ENCODE assay signal across 27 mouse cellular contexts in the genomic region with DNA sequence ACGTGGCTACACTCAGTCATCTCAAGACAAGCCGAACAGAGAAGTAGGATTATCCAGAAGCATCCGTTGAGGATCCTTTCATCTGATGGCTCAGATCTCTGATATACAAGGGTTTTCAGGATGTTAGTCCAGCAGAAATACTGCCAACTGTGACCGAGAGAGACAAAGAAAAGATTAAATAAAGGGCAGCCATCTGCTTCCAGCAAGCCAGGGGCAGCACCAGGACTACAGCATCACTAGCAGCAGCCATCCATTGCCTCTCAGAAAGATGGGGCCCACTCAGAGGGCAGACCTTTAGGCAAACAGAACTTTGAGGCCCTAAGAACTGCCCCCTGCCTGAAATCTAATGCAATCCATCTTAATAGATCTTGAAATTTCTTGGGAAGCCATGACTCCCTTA.
DNase-seq lines count a peak whose midpoint lies in the region; ATAC-seq and TF ChIP-seq lines count a peak whose summit lies in the region.
"Had no signal": no experiment of that assay in that cellular context is flagged by ENCODE, and none has a peak within 500 bp of the region (broad histone marks: within the 10 kb centered on the region; RNA-seq: fewer than 3 reads in every experiment).

No protein-coding gene starts in this region.

- no peak overlapping the region for H3K4me3 ChIP-seq in heart, embryonic 10.5 days
- H3K4me3 ChIP-seq in midbrain, embryonic 11.5 days (ENCODE audit: low read depth, low read length): no peak overlapping the region
- no peak overlapping the region for H3K4me3 ChIP-seq in midbrain, postnatal 0 days (ENCODE audit: low read depth, low read length)
- H3K4me3 ChIP-seq: embryonic facial prominence, embryonic 10.5 days; embryonic facial prominence, embryonic 13.5 days; forebrain, embryonic 10.5 days; forebrain, embryonic 13.5 days; hindbrain, embryonic 13.5 days had no signal

- no peak overlapping the region for H3K4me2 ChIP-seq in midbrain, embryonic 11.5 days
- no peak overlapping the region for H3K4me2 ChIP-seq in midbrain, postnatal 0 days (ENCODE audit: low read depth, low read length, poor library complexity, severe bottlenecking)
- H3K4me2 ChIP-seq: embryonic facial prominence, embryonic 13.5 days; forebrain, embryonic 13.5 days; hindbrain, embryonic 13.5 days had no signal

- no peak overlapping the region for H3K27ac ChIP-seq in heart, embryonic 10.5 days
- no peak overlapping the region for H3K27ac ChIP-seq in midbrain, embryonic 11.5 days (ENCODE audit: low read depth, low read length)
- H3K27ac ChIP-seq in midbrain, postnatal 0 days (ENCODE audit: low read depth, low read length): no peak overlapping the region
- H3K27ac ChIP-seq: embryonic facial prominence, embryonic 10.5 days; embryonic facial prominence, embryonic 13.5 days; forebrain, embryonic 10.5 days; forebrain, embryonic 13.5 days; hindbrain, embryonic 13.5 days; hindbrain, postnatal 0 days had no signal

- peak; percentile 60 for DNase-seq in heart, embryonic 10.5 days (ENCODE audit: low spot score)
- no peak for DNase-seq in heart, adult 18-20 months
- DNase-seq in midbrain, embryonic 11.5 days (ENCODE audit: low spot score, missing footprints): peak; percentile 88
- DNase-seq in midbrain, postnatal 0 days (ENCODE audit: low spot score): no peak
- peak; percentile 16 for DNase-seq in retina, postnatal 1 day
- no peak for DNase-seq in retina, embryonic 14.5 days (ENCODE audit: low spot score)
- DNase-seq: adrenal gland, adult 2 months; adrenal gland, postnatal 14 days; B cell, adult 2 months; cerebellum, adult 11-12 months; cerebellum, adult 8-10 months; cerebellum, postnatal 10 days; cerebellum, postnatal 36 days; embryo, embryonic 11 days; gastrocnemius, postnatal 10 days; gastrocnemius, postnatal 36 days had no signal

- H3K9me3 ChIP-seq in heart, embryonic 10.5 days: no peaks in the 10 kb centered on the region
- H3K9me3 ChIP-seq in midbrain, embryonic 11.5 days (ENCODE audit: control insufficient read depth, low read length): no peaks in the 10 kb centered on the region
- H3K9me3 ChIP-seq in midbrain, postnatal 0 days (ENCODE audit: low read length): no peaks in the 10 kb centered on the region
- H3K9me3 ChIP-seq: embryonic facial prominence, embryonic 10.5 days; embryonic facial prominence, embryonic 13.5 days; forebrain, embryonic 10.5 days; forebrain, embryonic 13.5 days; G1E; hindbrain, embryonic 13.5 days had no signal

- no peak for TF ChIP-seq CTCF in midbrain, postnatal 0 days (IDR thresholded peaks at IDR 0.05)

- no peak overlapping the region for H3K9ac ChIP-seq in midbrain, embryonic 11.5 days (ENCODE audit: low read length)
- H3K9ac ChIP-seq in midbrain, postnatal 0 days (replicated peaks; ENCODE audit: low read length, poor library complexity, severe bottlenecking): no peak overlapping the region
- H3K9ac ChIP-seq: embryonic facial prominence, embryonic 13.5 days; forebrain, embryonic 13.5 days; hindbrain, embryonic 13.5 days had no signal

- ATAC-seq in midbrain, embryonic 11.5 days (ENCODE audit: low FRiP score): no peak
- ATAC-seq in midbrain, postnatal 0 days (ENCODE audit: low FRiP score): no peak
- ATAC-seq in erythroblast, adult 5-6 weeks (replicated peaks; ENCODE audit: low FRiP score, poor library complexity, severe bottlenecking): no peak
- ATAC-seq: forebrain, embryonic 13.5 days; forebrain, embryonic 16.5 days; hindbrain, postnatal 0 days; inflammation-experienced regulatory T-cells, adult 6 months had no signal

- 75% methylated on average over 4 of the region's 4 CpGs for WGBS in heart, embryonic 10.5 days
- WGBS in midbrain, embryonic 11.5 days: 18% methylated on average over 4 of the region's 4 CpGs
- 15% methylated on average over 4 of the region's 4 CpGs for WGBS in midbrain, postnatal 0 days

- H3K27me3 ChIP-seq in heart, embryonic 10.5 days (ENCODE audit: insufficient read depth, poor library complexity, severe bottlenecking): no peaks in the 10 kb centered on the region
- H3K27me3 ChIP-seq in midbrain, embryonic 11.5 days (ENCODE audit: control insufficient read depth, insufficient read depth, low read length): no peaks in the 10 kb centered on the region
- H3K27me3 ChIP-seq in midbrain, postnatal 0 days (ENCODE audit: insufficient read depth, low read length): no peaks in the 10 kb centered on the region
- H3K27me3 ChIP-seq: CH12.LX; embryonic facial prominence, embryonic 13.5 days; forebrain, embryonic 13.5 days; hindbrain, embryonic 13.5 days had no signal

- H3K36me3 ChIP-seq in heart, embryonic 10.5 days: no peaks in the 10 kb centered on the region
- H3K36me3 ChIP-seq in midbrain, embryonic 11.5 days (ENCODE audit: control insufficient read depth, insufficient read depth, low read length): no peaks in the 10 kb centered on the region
- no peaks in the 10 kb centered on the region for H3K36me3 ChIP-seq in midbrain, postnatal 0 days (ENCODE audit: insufficient read depth, low read length)
- H3K36me3 ChIP-seq: embryonic facial prominence, embryonic 10.5 days; embryonic facial prominence, embryonic 13.5 days; forebrain, embryonic 10.5 days; G1E; hindbrain, embryonic 13.5 days had no signal

- no peaks in the 10 kb centered on the region for H3K4me1 ChIP-seq in heart, embryonic 10.5 days
- H3K4me1 ChIP-seq in midbrain, embryonic 11.5 days (ENCODE audit: control insufficient read depth, insufficient read depth, low read length): peaks cover 2% of the 10 kb centered on the region; the same call in 1 of the 2 replicates
- H3K4me1 ChIP-seq in midbrain, postnatal 0 days (ENCODE audit: insufficient read depth, low read length): no peaks in the 10 kb centered on the region
- H3K4me1 ChIP-seq: forebrain, embryonic 13.5 days had no signal

Comparison
In these comparisons a context has a peak if more than half of its experiments do, and no peak if none do; other contexts are left out.
1. DNase-seq: peak in heart, embryonic 10.5 days (single experiment), midbrain, embryonic 11.5 days (single experiment) and retina, postnatal 1 day (single experiment); none in heart, adult 18-20 months (0 of 2), midbrain, postnatal 0 days (single experiment) and retina, embryonic 14.5 days (single experiment).